26 mouse cellular contexts compared by ENCODE assay signal in genomic region chr5:138864880-138865279, GRCm38 (mm10). TPM values are rescaled to one million over a fixed set of nuclear protein-coding genes. Genes with fewer than 3 reads are reported as not detected.
A peak's percentile ranks its signal among the peaks of the same experiment; 100 is the strongest.
DNase-seq lines count a peak whose midpoint lies in the region; ATAC-seq lines count a peak whose summit lies in the region.
"Had no signal": no experiment of that assay in that cellular context is flagged by ENCODE, and none has a peak within 500 bp of the region (broad histone marks: within the 10 kb centered on the region; RNA-seq: fewer than 3 reads in every experiment).

No protein-coding gene starts in this region.

- H3K9me3 ChIP-seq in forebrain, embryonic 10.5 days = no peaks in the 10 kb centered on the region
- no peaks in the 10 kb centered on the region for H3K9me3 ChIP-seq in forebrain, embryonic 15.5 days
- no peaks in the 10 kb centered on the region for H3K9me3 ChIP-seq in kidney, embryonic 16.5 days (ENCODE audit: low read length)
- H3K9me3 ChIP-seq in liver, embryonic 11.5 days (ENCODE audit: control insufficient read depth, low read length) = no peaks in the 10 kb centered on the region
- H3K9me3 ChIP-seq in stomach, embryonic 14.5 days (ENCODE audit: control insufficient read depth, low read depth, low read length) = no peaks in the 10 kb centered on the region
- H3K9me3 ChIP-seq in midbrain, embryonic 16.5 days (replicated peaks; ENCODE audit: control insufficient read depth, low read length, poor library complexity, severe bottlenecking) = no peaks in the 10 kb centered on the region
- H3K9me3 ChIP-seq: embryonic facial prominence, embryonic 15.5 days; G1E; hindbrain, embryonic 10.5 days; liver, embryonic 15.5 days had no signal

- H3K36me3 ChIP-seq in forebrain, embryonic 10.5 days (replicated peaks) = no peaks in the 10 kb centered on the region
- H3K36me3 ChIP-seq in forebrain, embryonic 15.5 days = no peaks in the 10 kb centered on the region
- no peaks in the 10 kb centered on the region for H3K36me3 ChIP-seq in kidney, embryonic 16.5 days (ENCODE audit: insufficient read depth, low read length)
- no peaks in the 10 kb centered on the region for H3K36me3 ChIP-seq in liver, embryonic 11.5 days (ENCODE audit: control insufficient read depth, insufficient read depth, low read length)
- no peaks in the 10 kb centered on the region for H3K36me3 ChIP-seq in stomach, embryonic 14.5 days (ENCODE audit: control insufficient read depth, insufficient read depth, low read length)
- H3K36me3 ChIP-seq in midbrain, embryonic 16.5 days (ENCODE audit: control insufficient read depth, insufficient read depth, low read length) = no peaks in the 10 kb centered on the region
- H3K36me3 ChIP-seq: embryonic facial prominence, embryonic 15.5 days; G1E; hindbrain, embryonic 10.5 days; liver, embryonic 15.5 days had no signal

- peaks cover 11% of the 10 kb centered on the region for H3K4me1 ChIP-seq in forebrain, embryonic 10.5 days
- H3K4me1 ChIP-seq in forebrain, embryonic 15.5 days = no peaks in the 10 kb centered on the region
- H3K4me1 ChIP-seq in kidney, embryonic 16.5 days (ENCODE audit: insufficient read depth, low read length) = peaks cover 13% of the 10 kb centered on the region; the same call in 1 of the 2 replicates
- 0 out of 2 replicates have a peak, but pooled peaks cover 3% of the 10 kb centered on the region for H3K4me1 ChIP-seq in liver, embryonic 11.5 days (replicated peaks; ENCODE audit: control insufficient read depth, insufficient read depth, low read length)
- peaks cover 11% of the 10 kb centered on the region; the same call in 1 of the 2 replicates for H3K4me1 ChIP-seq in stomach, embryonic 14.5 days (ENCODE audit: control insufficient read depth, insufficient read depth, low read length)
- no peaks in the 10 kb centered on the region for H3K4me1 ChIP-seq in midbrain, embryonic 16.5 days (ENCODE audit: control insufficient read depth, insufficient read depth, low read length)

- DNase-seq in forebrain, embryonic 10.5 days (ENCODE audit: extremely low spot score, low spot score) = no peak
- no peak for DNase-seq in kidney, adult 18-20 months
- no peak for DNase-seq in liver, embryonic 11.5 days (ENCODE audit: low spot score)
- no peak for DNase-seq in left cerebral cortex, postnatal 10 days (ENCODE audit: extremely low spot score in 1 of 2, low spot score in 2 of 2)
- DNase-seq: embryo, embryonic 11 days; gastrocnemius, postnatal 25 days; midbrain, embryonic 14.5 days; thymus, postnatal 14 days had no signal

- H3K4me2 ChIP-seq in forebrain, embryonic 15.5 days (replicated peaks) = no peak overlapping the region
- H3K4me2 ChIP-seq in kidney, embryonic 16.5 days (replicated peaks; ENCODE audit: low read depth, low read length) = no peak overlapping the region
- no peak overlapping the region for H3K4me2 ChIP-seq in liver, embryonic 11.5 days
- H3K4me2 ChIP-seq in stomach, embryonic 14.5 days (replicated peaks; ENCODE audit: low read depth, low read length) = no peak overlapping the region
- no peak overlapping the region for H3K4me2 ChIP-seq in midbrain, embryonic 16.5 days (ENCODE audit: low read length)
- H3K4me2 ChIP-seq: embryonic facial prominence, embryonic 15.5 days; heart, embryonic 11.5 days; liver, embryonic 15.5 days had no signal

- intact Hi-C loops in left cerebral cortex, postnatal 10 days (cut with DNase I) = no loop called here

- no peaks in the 10 kb centered on the region for H3K27me3 ChIP-seq in forebrain, embryonic 10.5 days (ENCODE audit: poor library complexity, severe bottlenecking)
- H3K27me3 ChIP-seq in forebrain, embryonic 15.5 days = no peaks in the 10 kb centered on the region
- H3K27me3 ChIP-seq in kidney, embryonic 16.5 days (ENCODE audit: insufficient read depth, low read length) = no peaks in the 10 kb centered on the region
- no peaks in the 10 kb centered on the region for H3K27me3 ChIP-seq in liver, embryonic 11.5 days (replicated peaks; ENCODE audit: control insufficient read depth, insufficient read depth, low read length)
- no peaks in the 10 kb centered on the region for H3K27me3 ChIP-seq in stomach, embryonic 14.5 days (ENCODE audit: control insufficient read depth, insufficient read depth, low read length)
- H3K27me3 ChIP-seq in midbrain, embryonic 16.5 days (ENCODE audit: control insufficient read depth, insufficient read depth, low read depth, low read length) = no peaks in the 10 kb centered on the region
- H3K27me3 ChIP-seq: embryonic facial prominence, embryonic 15.5 days; liver, embryonic 15.5 days had no signal

- H3K27ac ChIP-seq in forebrain, embryonic 10.5 days = peak overlapping the region; percentile 58
- H3K27ac ChIP-seq in forebrain, embryonic 15.5 days (replicated peaks) = no peak overlapping the region
- H3K27ac ChIP-seq in kidney, embryonic 16.5 days (ENCODE audit: low read length) = 0 out of 2 replicates have a peak overlapping the region, but pooled peaks have one; percentile 19
- H3K27ac ChIP-seq in liver, embryonic 11.5 days (ENCODE audit: low read depth, low read length) = 0 out of 2 replicates have a peak overlapping the region, but pooled peaks have one; percentile 27
- peak overlapping the region; percentile 73; the same call in 1 of the 2 replicates for H3K27ac ChIP-seq in stomach, embryonic 14.5 days (ENCODE audit: low read length)
- no peak overlapping the region for H3K27ac ChIP-seq in midbrain, embryonic 16.5 days (ENCODE audit: low read length)
- H3K27ac ChIP-seq: embryonic facial prominence, embryonic 15.5 days; hindbrain, embryonic 10.5 days; liver, embryonic 15.5 days had no signal

- H3K4me3 ChIP-seq in forebrain, embryonic 10.5 days = no peak overlapping the region
- H3K4me3 ChIP-seq in forebrain, embryonic 15.5 days = no peak overlapping the region
- no peak overlapping the region for H3K4me3 ChIP-seq in kidney, embryonic 16.5 days (ENCODE audit: low read length)
- no peak overlapping the region for H3K4me3 ChIP-seq in liver, embryonic 11.5 days (ENCODE audit: low read depth, low read length)
- no peak overlapping the region for H3K4me3 ChIP-seq in stomach, embryonic 14.5 days (ENCODE audit: low read depth, low read length)
- no peak overlapping the region for H3K4me3 ChIP-seq in midbrain, embryonic 16.5 days (ENCODE audit: low read depth, low read length)
- H3K4me3 ChIP-seq: embryonic facial prominence, embryonic 15.5 days; hindbrain, embryonic 10.5 days; liver, embryonic 15.5 days had no signal

- ATAC-seq in forebrain, embryonic 15.5 days (replicated peaks) = no peak
- ATAC-seq in kidney, embryonic 16.5 days (ENCODE audit: low FRiP score, low TSS enrichment) = peak; percentile 83
- peak; percentile 56; the same call in 1 of the 2 replicates for ATAC-seq in liver, embryonic 11.5 days (replicated peaks; ENCODE audit: low FRiP score)
- ATAC-seq in stomach, embryonic 14.5 days (ENCODE audit: insufficient number of reproducible peaks, insufficient read depth, low FRiP score, low read depth) = peak; percentile 81
- no peak for ATAC-seq in midbrain, embryonic 16.5 days
- ATAC-seq: CD4-positive, CD25-positive, alpha-beta regulatory T cell, adult 4 months; inflammation-experienced regulatory T-cells, adult 6 months had no signal

- 54% methylated on average over 7 of the region's 7 CpGs for WGBS in forebrain, embryonic 10.5 days
- 35% methylated on average over 7 of the region's 7 CpGs for WGBS in forebrain, embryonic 15.5 days
- 52% methylated on average over 7 of the region's 7 CpGs for WGBS in kidney, embryonic 16.5 days
- 46% methylated on average over 7 of the region's 7 CpGs for WGBS in liver, embryonic 11.5 days
- WGBS in stomach, embryonic 14.5 days = 46% methylated on average over 7 of the region's 7 CpGs
- 51% methylated on average over 7 of the region's 7 CpGs for WGBS in midbrain, embryonic 16.5 days

- no peak overlapping the region for H3K9ac ChIP-seq in forebrain, embryonic 15.5 days (replicated peaks)
- no peak overlapping the region for H3K9ac ChIP-seq in kidney, embryonic 16.5 days (replicated peaks; ENCODE audit: low read length)
- H3K9ac ChIP-seq in liver, embryonic 11.5 days (ENCODE audit: low read depth, low read length) = no peak overlapping the region
- H3K9ac ChIP-seq in stomach, embryonic 14.5 days (replicated peaks; ENCODE audit: low read depth, low read length) = no peak overlapping the region
- H3K9ac ChIP-seq in midbrain, embryonic 16.5 days (ENCODE audit: low read depth, low read length) = no peak overlapping the region
- H3K9ac ChIP-seq: embryonic facial prominence, embryonic 15.5 days; liver, embryonic 15.5 days had no signal

RNA-seq across cellular contexts. Expression of gene Gm5294, which starts 45.0 kb away (rescaled TPM):
- not detected in 2 replicates for polyA plus RNA-seq in forebrain, embryonic 10.5 days (2016; fragmentation: Nextera tagmentation; extraction: Ambion mirVana)
- not detected in 2 replicates for polyA plus RNA-seq in forebrain, embryonic 15.5 days (2015; fragmentation: Nextera tagmentation; extraction: Ambion mirVana)
- not detected in 2 replicates for polyA plus RNA-seq in kidney, embryonic 16.5 days (2015; fragmentation: Nextera tagmentation; extraction: Ambion mirVana)
- not detected in 2 replicates for polyA plus RNA-seq in liver, embryonic 11.5 days (2014; fragmentation: Nextera tagmentation; extraction: Ambion mirVana)
- polyA plus RNA-seq in stomach, embryonic 14.5 days (2014; fragmentation: Nextera tagmentation; extraction: Ambion mirVana) = not detected in 2 replicates
- not detected in 2 replicates for polyA plus RNA-seq in midbrain, embryonic 16.5 days (2015; fragmentation: Nextera tagmentation; extraction: Ambion mirVana)
- total RNA-seq in left cerebral cortex, postnatal 10 days (2021) = not detected
- total RNA-seq: G1E; gastrocnemius, postnatal 25 days; layer of hippocampus, postnatal 10 days; left cerebral cortex, postnatal 14 days; megakaryocyte progenitor cell, adult 5-6 weeks; neutrophil, adult 5-6 weeks had no signal
- polyA plus RNA-seq: CD4-positive, CD25-positive, alpha-beta regulatory T cell, adult 4 months; embryonic facial prominence, embryonic 15.5 days; forebrain, embryonic 11.5 days; frontal cortex, adult 2 months; G1E; heart, embryonic 11.5 days; hindbrain, embryonic 10.5 days; inflammation-experienced regulatory T-cells, adult 6 months; liver, embryonic 15.5 days; midbrain, embryonic 14.5 days; small intestine, adult 2 months had no signal

Comparison
In these comparisons a context has a peak if more than half of its experiments do, and no peak if none do; other contexts are left out.
1. H3K27ac ChIP-seq: peak in forebrain, embryonic 10.5 days (single experiment), kidney, embryonic 16.5 days (single experiment), liver, embryonic 11.5 days (single experiment) and stomach, embryonic 14.5 days (single experiment); none in forebrain, embryonic 15.5 days (single experiment) and midbrain, embryonic 16.5 days (single experiment).
2. ATAC-seq: peak in kidney, embryonic 16.5 days (single experiment), liver, embryonic 11.5 days (single experiment) and stomach, embryonic 14.5 days (single experiment); none in forebrain, embryonic 15.5 days (single experiment) and midbrain, embryonic 16.5 days (single experiment).